Mouse (Mus musculus): Measurements from ENCODE around the gene Spns1. TPM values are rescaled to one million over a fixed set of nuclear protein-coding genes. Genes with fewer than 3 reads are reported as not detected.
"Not testable (repeated sequence)": the region's sequence is repeated elsewhere in the genome, so short reads cannot be mapped to it uniquely, and the experiment has no call there.

Spns1 gene
- polyA plus RNA-seq, 1 experiment: 176 TPM

- TF ChIP-seq POLR2A (IDR thresholded peaks at IDR 0.05; ENCODE audit: borderline replicate concordance, extremely low read depth, insufficient read depth, insufficient read length, poor library complexity, severe bottlenecking): no peak
- peak; percentile 42; the same call in 1 of the 2 replicates for TF ChIP-seq CTCF (IDR thresholded peaks at IDR 0.05; ENCODE audit: borderline replicate concordance, extremely low read depth, insufficient read depth, insufficient read length)
- no peak for DNase-seq (ENCODE audit: low read depth)
Observed at GRCm38 (mm10) chr7:126335556-126335955, 41.7 kb downstream of the Spns1 start.

GRCm38 (mm10) chr7:126332691-126333090 is 44.6 kb downstream of the Spns1 start:
- DNase-seq (ENCODE audit: low read depth): no peak
- peak; percentile 14; the same call in 1 of the 2 replicates for TF ChIP-seq CTCF (IDR thresholded peaks at IDR 0.05; ENCODE audit: borderline replicate concordance, extremely low read depth, insufficient read depth, insufficient read length)
- TF ChIP-seq POLR2A (IDR thresholded peaks at IDR 0.05; ENCODE audit: borderline replicate concordance, extremely low read depth, insufficient read depth, insufficient read length, poor library complexity, severe bottlenecking): no peak

- TF ChIP-seq POLR2A (IDR thresholded peaks at IDR 0.05; ENCODE audit: borderline replicate concordance, extremely low read depth, insufficient read depth, insufficient read length, poor library complexity, severe bottlenecking) (no peak), CTCF (IDR thresholded peaks at IDR 0.05; ENCODE audit: borderline replicate concordance, extremely low read depth, insufficient read depth, insufficient read length) (no peak)
- no peak for DNase-seq (ENCODE audit: low read depth)
Observed at GRCm38 (mm10) chr7:126330693-126331092, 46.6 kb downstream of the Spns1 start.

GRCm38 (mm10) chr7:126329907-126330645 is 47.2 kb downstream of the Spns1 start:
- TF ChIP-seq CTCF (IDR thresholded peaks at IDR 0.05; ENCODE audit: borderline replicate concordance, extremely low read depth, insufficient read depth, insufficient read length) (no peak), POLR2A (IDR thresholded peaks at IDR 0.05; ENCODE audit: borderline replicate concordance, extremely low read depth, insufficient read depth, insufficient read length, poor library complexity, severe bottlenecking) (no peak)
- DNase-seq (ENCODE audit: low read depth): no peak

- DNase-seq (ENCODE audit: low read depth): not testable (repeated sequence)
Observed at GRCm38 (mm10) chr7:126328848-126329247, 48.4 kb downstream of the Spns1 start.

- DNase-seq (ENCODE audit: low read depth): not testable (repeated sequence)
Observed at GRCm38 (mm10) chr7:126325576-126326273, 51.5 kb downstream of the Spns1 start.

- TF ChIP-seq POLR2A (IDR thresholded peaks at IDR 0.05; ENCODE audit: borderline replicate concordance, extremely low read depth, insufficient read depth, insufficient read length, poor library complexity, severe bottlenecking) (no peak), CTCF (IDR thresholded peaks at IDR 0.05; ENCODE audit: borderline replicate concordance, extremely low read depth, insufficient read depth, insufficient read length) (no peak)
- DNase-seq (ENCODE audit: low read depth): no peak
Observed at GRCm38 (mm10) chr7:126324791-126325190, 52.5 kb downstream of the Spns1 start.

GRCm38 (mm10) chr7:126323729-126324128 is 53.5 kb downstream of the Spns1 start:
- TF ChIP-seq POLR2A (IDR thresholded peaks at IDR 0.05; ENCODE audit: borderline replicate concordance, extremely low read depth, insufficient read depth, insufficient read length, poor library complexity, severe bottlenecking): no peak
- peak; percentile 88 for TF ChIP-seq CTCF (IDR thresholded peaks at IDR 0.05; ENCODE audit: borderline replicate concordance, extremely low read depth, insufficient read depth, insufficient read length)
- DNase-seq (ENCODE audit: low read depth): peak; percentile 91

Other genes starting within 250 kb of the Spns1 start
- gene Xpo6, start 176.9 kb downstream of the Spns1 start, polyA plus RNA-seq (2012; rRNA removed): 226 and 237 TPM in 2 replicates
- 423 and 518 TPM in 2 replicates for gene Sbk1, start 104.8 kb downstream of the Spns1 start, polyA plus RNA-seq (2012; rRNA removed)
- 1.0 and 2.1 TPM in 2 replicates for gene Lat, start 7.9 kb downstream of the Spns1 start, polyA plus RNA-seq (2012; rRNA removed)
- 11.0 and 15.7 TPM in 2 replicates for gene Nfatc2ip, start 19.3 kb upstream of the Spns1 start, polyA plus RNA-seq (2012; rRNA removed)
- gene Cd19, start 37.4 kb upstream of the Spns1 start, polyA plus RNA-seq (2012; rRNA removed): 0.05 and 0.06 TPM in 2 replicates
- 22.1 and 25.2 TPM in 2 replicates for gene Rabep2, start 51.3 kb upstream of the Spns1 start, polyA plus RNA-seq (2012; rRNA removed)
- 1.3 and 1.6 TPM in 2 replicates for gene Atp2a1, start 85.7 kb upstream of the Spns1 start, polyA plus RNA-seq (2012; rRNA removed)
- gene Sh2b1, start 98.0 kb upstream of the Spns1 start, polyA plus RNA-seq (2012; rRNA removed): 83.6 and 86.4 TPM in 2 replicates
- gene Tufm, start 109.9 kb upstream of the Spns1 start, polyA plus RNA-seq (2012; rRNA removed): 107 and 118 TPM in 2 replicates
- 178 and 208 TPM in 2 replicates for gene Atxn2l, start 126.0 kb upstream of the Spns1 start, polyA plus RNA-seq (2012; rRNA removed)
- 108 and 149 TPM in 2 replicates for gene Eif3c, start 189.0 kb upstream of the Spns1 start, polyA plus RNA-seq (2012; rRNA removed)
- 0.38 and 0.81 TPM in 2 replicates for gene Apobr, start 207.5 kb upstream of the Spns1 start, polyA plus RNA-seq (2012; rRNA removed)
- 45.5 and 64.3 TPM in 2 replicates for gene Cln3, start 208.4 kb upstream of the Spns1 start, polyA plus RNA-seq (2012; rRNA removed)
- not detected in 2 replicates for gene Il27, start 217.5 kb upstream of the Spns1 start, polyA plus RNA-seq (2012; rRNA removed)